Mouse (Mus musculus) left cerebral cortex, postnatal 4 days (tissue): ENCODE measurements around the gene Lmo1. TPM values are rescaled to one million over a fixed set of nuclear protein-coding genes. Genes with fewer than 3 reads are reported as not detected.
A peak's percentile ranks its signal among the peaks of the same experiment; 100 is the strongest.
"Not testable (repeated sequence)": the region's sequence is repeated elsewhere in the genome, so short reads cannot be mapped to it uniquely, and the experiment has no call there.

Experiments
- DNase-seq: peaks from one replicate; pipeline ENCODE4 v3.0.0-alpha.2; 2022
- intact Hi-C: fragments of 180-260 bp; cut with DNase I; formaldehyde crosslinking; loops from one replicate; pipeline ENCODE4 v1.15.1; 2025
- total RNA-seq, 2 experiments: library from RNA; stranded (reverse); gene quantifications; 2 replicates each; pipeline ENCODE4 v1.2.3; 2021

Gene Lmo1
- total RNA-seq, 2 experiments from 2014 or later = 46.0 to 48.5 TPM

DNA sequence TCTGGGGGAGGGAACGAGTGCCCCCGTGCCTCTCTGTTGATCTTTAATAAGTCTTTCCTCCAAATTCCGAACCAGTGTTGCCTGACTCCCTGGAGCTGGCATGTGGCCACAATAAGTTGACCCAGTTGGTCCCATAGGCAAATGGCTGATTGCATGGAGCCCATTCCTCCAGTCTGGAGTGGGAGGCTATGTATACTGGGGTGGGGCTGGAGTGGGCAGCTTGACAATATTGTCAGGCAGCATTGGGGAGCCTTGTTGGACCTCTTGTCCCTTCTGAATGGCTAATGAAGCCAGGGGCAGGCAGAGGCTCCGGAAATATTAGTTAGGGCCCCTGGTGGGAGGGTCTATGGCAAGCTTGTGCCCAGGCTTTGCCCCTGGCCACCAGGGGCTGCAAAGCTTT, 59.1 kb downstream of the Lmo1 start:
- DNase-seq = peak; percentile 10
- intact Hi-C loops = no loop called here

GRCm38 (mm10) chr7:109115488-109115887, 59.5 kb downstream of the Lmo1 start:
- intact Hi-C loops = not testable (repeated sequence)

GRCm38 (mm10) chr7:109114950-109115349, 60.1 kb downstream of the Lmo1 start:
- intact Hi-C loops = no loop called here
- DNase-seq = peak; percentile 13

More at GRCm38 (mm10) chr7:109115488-109115887, 59.5 kb downstream of the Lmo1 start:
- DNase-seq = not testable (repeated sequence)

DNA sequence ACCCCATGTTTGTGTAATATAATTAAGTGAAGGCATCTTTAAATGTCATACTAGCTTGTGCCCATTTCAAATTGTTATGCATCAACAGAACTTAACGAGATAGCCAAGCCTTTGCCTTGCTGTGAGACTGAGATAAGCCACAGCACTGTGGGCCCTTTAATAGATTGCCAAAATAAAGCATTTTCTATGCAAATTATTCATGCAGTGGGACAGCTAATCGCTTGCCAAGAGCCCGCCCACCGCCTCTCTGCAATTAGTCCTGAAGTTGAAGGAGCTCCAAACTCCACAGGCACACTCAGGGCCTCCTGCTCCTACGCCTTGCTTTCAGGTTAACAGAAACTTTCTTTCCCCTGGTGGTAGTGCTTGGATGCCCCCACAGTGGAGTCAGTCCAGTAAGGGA, 64.0 kb downstream of the Lmo1 start:
- intact Hi-C loops = no loop called here
- DNase-seq = peak; percentile 61

DNA sequence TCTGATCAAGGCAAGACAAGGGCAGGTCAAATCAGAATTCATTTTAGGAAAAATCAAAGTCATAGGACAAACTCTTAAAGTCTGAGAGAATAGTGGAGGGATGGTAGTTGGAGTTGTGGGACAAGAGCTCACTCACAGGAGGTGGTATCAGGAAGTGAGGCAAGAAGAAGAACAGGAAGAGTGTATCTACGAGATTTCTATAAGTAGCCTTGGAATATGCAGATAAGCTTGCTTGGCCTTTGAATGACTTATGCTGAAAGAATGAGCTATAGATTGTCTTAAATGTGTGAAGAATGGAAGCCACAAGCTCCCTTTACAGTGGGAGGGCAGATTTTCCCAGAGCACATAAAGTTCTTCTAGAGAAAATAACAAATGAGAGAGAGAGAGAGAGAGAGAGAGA, 70.1 kb downstream of the Lmo1 start:
- no peak for DNase-seq
- intact Hi-C loops = no loop called here

DNA sequence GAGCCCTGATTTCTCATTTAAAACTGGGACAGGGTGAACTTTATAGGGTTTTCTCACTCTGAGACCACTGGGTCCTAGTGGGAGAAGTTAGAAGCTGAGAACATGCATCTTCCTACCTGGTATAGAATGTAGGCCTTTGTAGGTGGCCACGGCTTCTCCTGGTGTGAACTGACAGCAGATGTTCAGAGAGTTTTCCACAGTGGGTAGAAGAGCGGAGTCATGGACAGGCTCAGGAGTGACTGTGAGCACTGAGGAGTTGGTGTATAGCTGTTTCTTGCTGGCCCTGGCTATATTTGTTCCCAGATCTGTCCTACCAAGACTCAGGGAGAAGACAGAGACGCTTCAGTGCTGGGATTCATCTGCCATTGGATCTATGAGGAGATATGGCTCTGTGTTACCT, 73.8 kb downstream of the Lmo1 start:
- intact Hi-C loops = no loop called here
- DNase-seq = no peak

- peak; percentile 40 for DNase-seq
- intact Hi-C loops = loop anchor here (2.0 kb wide), 1 partner anchor 326 kb away; no protein-coding TSS in a partner anchor
Measured at GRCm38 (mm10) chr7:109098145-109099018, 76.6 kb downstream of the Lmo1 start.

DNA sequence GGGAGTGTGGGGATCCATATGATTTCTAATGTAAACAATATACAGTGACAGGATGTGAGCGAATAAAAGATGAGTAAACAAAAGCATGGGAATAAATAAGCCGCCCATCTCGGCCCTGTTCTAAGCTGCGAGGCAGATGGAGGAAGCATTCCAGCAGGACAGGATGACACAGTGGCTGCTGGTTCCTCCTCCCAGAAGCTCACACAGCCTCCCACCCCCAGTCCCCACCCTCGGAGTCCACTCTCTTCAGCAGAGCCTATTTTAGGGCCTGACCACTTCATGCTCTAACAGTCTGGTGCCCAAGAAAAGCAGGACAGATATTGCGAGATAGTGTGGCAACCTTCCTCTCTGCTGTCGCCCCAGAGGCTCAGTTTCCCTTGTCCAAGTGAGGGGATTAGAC, 77.8 kb downstream of the Lmo1 start:
- intact Hi-C loops = no loop called here
- no peak for DNase-seq

DNA sequence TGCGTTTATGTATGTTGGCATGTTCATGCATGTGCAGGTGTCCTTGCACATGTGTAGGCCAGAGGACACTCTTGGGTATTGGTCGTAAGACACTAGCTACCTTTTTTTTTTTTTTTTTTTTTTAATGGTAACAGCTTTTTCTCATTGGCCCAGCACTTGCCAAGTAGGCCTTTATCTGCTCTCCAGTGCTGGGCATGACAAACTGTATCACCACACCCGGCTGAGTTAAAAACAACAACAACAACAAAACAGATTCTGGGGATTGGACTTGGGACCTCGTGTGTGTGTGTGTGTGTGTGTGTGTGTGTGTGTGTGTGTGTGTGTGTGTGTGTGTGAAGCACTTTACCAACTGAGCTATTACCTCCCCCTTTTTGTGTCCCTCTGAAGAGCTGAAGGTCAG, 78.4 kb downstream of the Lmo1 start:
- DNase-seq = no peak
- intact Hi-C loops = no loop called here

GRCm38 (mm10) chr7:109094294-109094693, 80.7 kb downstream of the Lmo1 start:
- no peak for DNase-seq
- intact Hi-C loops = no loop called here

DNA sequence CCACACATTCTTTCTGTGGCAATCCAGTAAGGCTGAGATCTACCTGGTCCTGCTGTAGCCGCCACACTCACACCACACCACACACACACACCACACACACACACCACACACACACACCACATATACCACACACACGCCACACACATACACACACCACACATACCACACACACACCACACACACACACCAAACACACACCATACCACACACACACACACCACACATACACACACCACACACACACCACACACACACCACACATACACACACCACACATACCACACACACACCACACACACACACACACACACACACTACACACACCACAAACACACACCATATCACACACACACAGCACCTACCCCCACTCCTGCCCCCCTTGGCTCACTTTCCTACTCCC, 83.7 kb downstream of the Lmo1 start:
- DNase-seq, intact Hi-C loops: not testable (repeated sequence)

Other genes starting within 250 kb of the Lmo1 start
- gene Nlrp10, start 245.0 kb downstream of the Lmo1 start, total RNA-seq = under 1 TPM; 0.14 to 0.18 TPM
- gene Eif3f, start 240.8 kb downstream of the Lmo1 start, total RNA-seq = 100 to 1,000 TPM; 160 to 173 TPM
- gene Tub, start 224.9 kb downstream of the Lmo1 start, total RNA-seq = 100 to 1,000 TPM; 186 to 189 TPM
- gene Ric3, start 91.9 kb downstream of the Lmo1 start, total RNA-seq = 10 to 100 TPM; 37.8 to 39.4 TPM